Comparison of ENCODE assay signal across 15 mouse cellular contexts in genomic region chr13:104759381-104759780, GRCm38 (mm10).
"Had no signal": no experiment of that assay in that cellular context is flagged by ENCODE, and none has a peak within 500 bp of the region (broad histone marks: within the 10 kb centered on the region; RNA-seq: fewer than 3 reads in every experiment).

No protein-coding gene starts in this region.

- H3K9ac ChIP-seq: liver, embryonic 15.5 days; neural tube, embryonic 15.5 days had no signal

- H3K27me3 ChIP-seq: liver, embryonic 15.5 days; neural tube, embryonic 15.5 days had no signal

- H3K4me3 ChIP-seq: layer of hippocampus, adult 2 months; limb, embryonic 10.5 days; liver, embryonic 15.5 days; midbrain, embryonic 10.5 days; myocyte; neural tube, embryonic 15.5 days had no signal

- H3K9me3 ChIP-seq: limb, embryonic 10.5 days; liver, embryonic 15.5 days; midbrain, embryonic 10.5 days; neural tube, embryonic 15.5 days had no signal

- H3K4me1 ChIP-seq: limb, embryonic 10.5 days; liver, embryonic 15.5 days; midbrain, embryonic 10.5 days; neural tube, embryonic 15.5 days had no signal

- DNase-seq: kidney, postnatal 36 days; lung, adult 2 months; lung, postnatal 10 days; lung, postnatal 4 days; midbrain, embryonic 14.5 days; right cerebral cortex, adult 18-20 months; right cerebral cortex, postnatal 25 days had no signal

- H3K36me3 ChIP-seq: limb, embryonic 10.5 days; liver, embryonic 15.5 days; midbrain, embryonic 10.5 days; neural tube, embryonic 15.5 days had no signal

- H3K27ac ChIP-seq: kidney, postnatal 0 days; layer of hippocampus, adult 2 months; limb, embryonic 10.5 days; liver, embryonic 15.5 days; midbrain, embryonic 10.5 days; neural tube, embryonic 15.5 days had no signal

- H3K4me2 ChIP-seq: liver, embryonic 11.5 days; liver, embryonic 15.5 days; neural tube, embryonic 15.5 days had no signal
